Mouse (Mus musculus) C2C12 (cell line): Measurements from ENCODE around the gene Fbxo8. TPM values are rescaled to one million over a fixed set of nuclear protein-coding genes. Genes with fewer than 3 reads are reported as not detected.
A peak's percentile ranks its signal among the peaks of the same experiment; 100 is the strongest.

Experiments used
- H3K27me3 ChIP-seq: one replicate; pipeline ENCODE4 v1.6.1; 2011; ENCODE audit not compliant: control insufficient read depth, insufficient read depth, insufficient read length
- H3K36me3 ChIP-seq: one replicate; pipeline ENCODE4 v1.6.1; 2011; ENCODE audit not compliant: control insufficient read depth, insufficient read depth
- H3K4me3 ChIP-seq: one replicate; pipeline ENCODE4 v1.5.1; 2011; ENCODE audit warnings: mild to moderate bottlenecking, control low read depth; ENCODE audit not compliant: poor library complexity, insufficient read depth, severe bottlenecking
- H3K79me2 ChIP-seq: one replicate; pipeline ENCODE4 v1.6.1; 2011; ENCODE audit not compliant: control insufficient read depth, insufficient read depth
- H3K79me3 ChIP-seq: one replicate; pipeline ENCODE4 v1.6.1; 2011; ENCODE audit warnings: low read depth, control low read depth
- H3ac ChIP-seq: one replicate; pipeline ENCODE3; 2011; ENCODE audit warnings: low read depth; ENCODE audit not compliant: control insufficient read depth, insufficient read length
- CEBPB ChIP-seq: IDR thresholded peaks from one replicate; pipeline ENCODE4 v1.6.1; 2011; ENCODE audit warnings: low read depth, mild to moderate bottlenecking, control low read depth, moderate library complexity
- CTCF ChIP-seq: IDR thresholded peaks from one replicate; pipeline ENCODE4 v1.5.1; 2011; ENCODE audit not compliant: control insufficient read depth, insufficient read depth, insufficient read length
- FOSL1 ChIP-seq: IDR thresholded peaks from one replicate; pipeline ENCODE4 v1.8.0; 2011; ENCODE audit warnings: mild to moderate bottlenecking, low read length; ENCODE audit not compliant: poor library complexity, insufficient read depth, severe bottlenecking
- MAX ChIP-seq: IDR thresholded peaks from one replicate; pipeline ENCODE4 v1.6.1; 2011; ENCODE audit warnings: mild to moderate bottlenecking, control low read depth
- MYOD1 ChIP-seq: IDR thresholded peaks from one replicate; pipeline ENCODE4 v1.6.1; 2011; ENCODE audit warnings: low read depth; ENCODE audit not compliant: control insufficient read depth, insufficient read length
- MYOG ChIP-seq: IDR thresholded peaks from one replicate; pipeline ENCODE4 v1.6.1; 2011; ENCODE audit not compliant: control insufficient read depth, insufficient read length; ENCODE audit errors: extremely low read depth
- USF1 ChIP-seq: IDR thresholded peaks from one replicate; pipeline ENCODE4 v1.6.1; 2011; ENCODE audit warnings: low read depth, mild to moderate bottlenecking, control low read depth, moderate library complexity
- long read RNA-seq, 2 experiments: library from polyadenylated mRNA; unstranded; transcript quantifications; one replicate each; pipeline ENCODE4 v2.0.0; 2019 to 2020
- polyA plus RNA-seq: library from polyadenylated mRNA; unstranded; fragments of >200 nt; fragmentation: generic; extraction: Trizol; gene quantifications from one replicate; pipeline ENCODE4 v1.2.1, GENCODE M21; 2012; ENCODE audit warnings: missing spikeins

Gene Fbxo8
- polyA plus RNA-seq: 6.5 TPM
- long read RNA-seq, experiment 1, transcript Fbxo8-201 (6 exons, 3,571 nt): major isoform, 11 of 12 reads
- long read RNA-seq, experiment 1, partial matches to known transcripts: 0 of 12 reads
- long read RNA-seq, experiment 1, other reads (novel, unspliced or antisense): 1 of 12 reads
- long read RNA-seq, experiment 2, transcript Fbxo8-201 (6 exons, 3,571 nt): major isoform, 50 of 56 reads
- long read RNA-seq, experiment 2, partial matches to known transcripts: 0 of 56 reads
- long read RNA-seq, experiment 2, other reads (novel, unspliced or antisense): 6 of 56 reads

- Histone ChIP-seq H3ac (peak within 1 kb of the TSS; percentile 90), H3K79me3 (peaks cover 3% of the 10 kb centered on the region), H3K79me2 (peaks cover 19% of the 10 kb centered on the region), H3K4me3 (peak within 1 kb of the TSS; percentile 91), H3K36me3 (no peaks in the 10 kb centered on the region), H3K27me3 (no peaks in the 10 kb centered on the region)
- TF ChIP-seq MAX (no peak), CTCF (no peak), USF1 (no peak)
Observed at GRCm38 (mm10) chr8:56550558-56551360, at the start of gene Fbxo8, which contains the start of gene Cep44. TSS of gene Fbxo8 (plus strand) at chr8:56551090. TSS of gene Cep44 (minus strand) at chr8:56551047.

- TF ChIP-seq USF1 (no peak), CEBPB (no peak), MAX (no peak), FOSL1 (no peak), MYOD1 (no peak), CTCF (no peak), MYOG (no peak)
- Histone ChIP-seq H3ac (no peak overlapping the region), H3K36me3 (no peaks in the 10 kb centered on the region), H3K79me2 (no peaks in the 10 kb centered on the region), H3K27me3 (no peaks in the 10 kb centered on the region), H3K4me3 (no peak overlapping the region), H3K79me3 (no peaks in the 10 kb centered on the region)
Observed at GRCm38 (mm10) chr8:56501911-56502310, 49.0 kb upstream of the Fbxo8 start.

- H3ac ChIP-seq: no peak overlapping the region
- no peak overlapping the region for H3K4me3 ChIP-seq
- H3K36me3 ChIP-seq: no peaks in the 10 kb centered on the region
- no peaks in the 10 kb centered on the region for H3K79me3 ChIP-seq
- TF ChIP-seq MAX: no peak
- TF ChIP-seq MYOG: no peak
- TF ChIP-seq USF1: no peak
- no peak for TF ChIP-seq CTCF
- TF ChIP-seq MYOD1: no peak
- no peak for TF ChIP-seq FOSL1
- TF ChIP-seq CEBPB: no peak
- H3K79me2 ChIP-seq: no peaks in the 10 kb centered on the region
- H3K27me3 ChIP-seq: no peaks in the 10 kb centered on the region
Observed at GRCm38 (mm10) chr8:56508318-56508951, 42.5 kb upstream of the Fbxo8 start.

- Histone ChIP-seq H3K27me3 (no peaks in the 10 kb centered on the region), H3K4me3 (no peak overlapping the region), H3ac (no peak overlapping the region), H3K79me2 (no peaks in the 10 kb centered on the region), H3K79me3 (no peaks in the 10 kb centered on the region), H3K36me3 (no peaks in the 10 kb centered on the region)
- TF ChIP-seq CEBPB (no peak), CTCF (no peak), MYOG (no peak), USF1 (no peak), FOSL1 (no peak), MYOD1 (no peak), MAX (no peak)
Observed at GRCm38 (mm10) chr8:56508952-56509479, 41.9 kb upstream of the Fbxo8 start.

GRCm38 (mm10) chr8:56518848-56519247, 32.0 kb upstream of the Fbxo8 start:
- H3K79me3 ChIP-seq: no peaks in the 10 kb centered on the region
- H3K27me3 ChIP-seq: no peaks in the 10 kb centered on the region
- TF ChIP-seq MAX (no peak), FOSL1 (no peak)
- H3K36me3 ChIP-seq: no peaks in the 10 kb centered on the region
- no peak overlapping the region for H3ac ChIP-seq
- no peaks in the 10 kb centered on the region for H3K79me2 ChIP-seq
- H3K4me3 ChIP-seq: no peak overlapping the region

GRCm38 (mm10) chr8:56520249-56520648, 30.6 kb upstream of the Fbxo8 start:
- no peaks in the 10 kb centered on the region for H3K36me3 ChIP-seq
- no peak for TF ChIP-seq MYOD1
- no peak for TF ChIP-seq MYOG
- no peak for TF ChIP-seq FOSL1
- TF ChIP-seq CEBPB: no peak
- no peak for TF ChIP-seq MAX
- no peak for TF ChIP-seq USF1
- no peak for TF ChIP-seq CTCF
- no peaks in the 10 kb centered on the region for H3K79me2 ChIP-seq
- H3K27me3 ChIP-seq: no peaks in the 10 kb centered on the region
- H3ac ChIP-seq: no peak overlapping the region
- no peaks in the 10 kb centered on the region for H3K79me3 ChIP-seq
- no peak overlapping the region for H3K4me3 ChIP-seq
